26 mouse cellular contexts compared by ENCODE assay signal in genomic region chr7:30608476-30608875, GRCm38 (mm10). TPM values are rescaled to one million over a fixed set of nuclear protein-coding genes. Genes with fewer than 3 reads are reported as not detected.
DNase-seq lines count a peak whose midpoint lies in the region; ATAC-seq and TF ChIP-seq lines count a peak whose summit lies in the region.
"Had no signal": no experiment of that assay in that cellular context is flagged by ENCODE, and none has a peak within 500 bp of the region (broad histone marks: within the 10 kb centered on the region; RNA-seq: fewer than 3 reads in every experiment).

No protein-coding gene starts in this region.

- no peaks in the 10 kb centered on the region for H3K9me3 ChIP-seq in midbrain, embryonic 11.5 days (ENCODE audit: control insufficient read depth, low read length)
- no peaks in the 10 kb centered on the region for H3K9me3 ChIP-seq in midbrain, embryonic 14.5 days (ENCODE audit: control insufficient read depth, low read length)
- no peaks in the 10 kb centered on the region for H3K9me3 ChIP-seq in E14TG2a.4 (ENCODE audit: low read length)
- H3K9me3 ChIP-seq in embryonic facial prominence, embryonic 10.5 days, result no peaks in the 10 kb centered on the region
- H3K9me3 ChIP-seq in liver, embryonic 11.5 days (ENCODE audit: control insufficient read depth, low read length), result no peaks in the 10 kb centered on the region
- H3K9me3 ChIP-seq: heart, embryonic 12.5 days; hindbrain, embryonic 13.5 days; liver, embryonic 15.5 days; midbrain, embryonic 12.5 days; neural tube, embryonic 15.5 days had no signal

- H3K4me1 ChIP-seq in midbrain, embryonic 11.5 days (ENCODE audit: control insufficient read depth, insufficient read depth, low read length), result no peaks in the 10 kb centered on the region
- no peaks in the 10 kb centered on the region for H3K4me1 ChIP-seq in midbrain, embryonic 14.5 days (ENCODE audit: control insufficient read depth, insufficient read depth, low read length)
- H3K4me1 ChIP-seq in E14TG2a.4 (replicated peaks; ENCODE audit: low read depth, low read length), result peaks cover 89% of the 10 kb centered on the region
- 0 out of 2 replicates have a peak, but pooled peaks cover 7% of the 10 kb centered on the region for H3K4me1 ChIP-seq in embryonic facial prominence, embryonic 10.5 days
- 0 out of 2 replicates have a peak, but pooled peaks cover 2% of the 10 kb centered on the region for H3K4me1 ChIP-seq in liver, embryonic 11.5 days (replicated peaks; ENCODE audit: control insufficient read depth, insufficient read depth, low read length)
- H3K4me1 ChIP-seq: hindbrain, embryonic 13.5 days; liver, embryonic 15.5 days; midbrain, embryonic 12.5 days; neural tube, embryonic 15.5 days had no signal

- no peak overlapping the region for H3K27ac ChIP-seq in midbrain, embryonic 11.5 days (ENCODE audit: low read depth, low read length)
- no peak overlapping the region for H3K27ac ChIP-seq in midbrain, embryonic 14.5 days (replicated peaks; ENCODE audit: low read depth, low read length)
- no peak overlapping the region for H3K27ac ChIP-seq in embryonic facial prominence, embryonic 10.5 days (replicated peaks)
- no peak overlapping the region for H3K27ac ChIP-seq in liver, embryonic 11.5 days (ENCODE audit: low read depth, low read length)
- H3K27ac ChIP-seq: gastrocnemius, adult 2 months; hindbrain, embryonic 13.5 days; layer of hippocampus, adult 2 months; liver, embryonic 15.5 days; midbrain, embryonic 12.5 days; neural tube, embryonic 15.5 days had no signal

- H3K4me3 ChIP-seq in midbrain, embryonic 11.5 days (ENCODE audit: low read depth, low read length), result no peak overlapping the region
- no peak overlapping the region for H3K4me3 ChIP-seq in midbrain, embryonic 14.5 days (replicated peaks; ENCODE audit: low read depth, low read length)
- H3K4me3 ChIP-seq in E14TG2a.4 (replicated peaks; ENCODE audit: low read length), result peak overlapping the region; percentile 61
- no peak overlapping the region; the same call in 1 of the 2 replicates for H3K4me3 ChIP-seq in embryonic facial prominence, embryonic 10.5 days
- no peak overlapping the region for H3K4me3 ChIP-seq in liver, embryonic 11.5 days (ENCODE audit: low read depth, low read length)
- H3K4me3 ChIP-seq: gastrocnemius, adult 2 months; heart, embryonic 12.5 days; hindbrain, embryonic 13.5 days; layer of hippocampus, adult 2 months; liver, embryonic 15.5 days; midbrain, embryonic 12.5 days; neural tube, embryonic 15.5 days had no signal

- no peaks in the 10 kb centered on the region for H3K36me3 ChIP-seq in midbrain, embryonic 11.5 days (ENCODE audit: control insufficient read depth, insufficient read depth, low read length)
- H3K36me3 ChIP-seq in midbrain, embryonic 14.5 days (ENCODE audit: control insufficient read depth, insufficient read depth, low read length), result no peaks in the 10 kb centered on the region
- no peaks in the 10 kb centered on the region; the same call in 1 of the 2 replicates for H3K36me3 ChIP-seq in E14TG2a.4 (ENCODE audit: insufficient read depth, low read length)
- H3K36me3 ChIP-seq in embryonic facial prominence, embryonic 10.5 days (replicated peaks), result no peaks in the 10 kb centered on the region
- no peaks in the 10 kb centered on the region for H3K36me3 ChIP-seq in liver, embryonic 11.5 days (ENCODE audit: control insufficient read depth, insufficient read depth, low read length)
- H3K36me3 ChIP-seq: heart, embryonic 12.5 days; hindbrain, embryonic 13.5 days; liver, embryonic 15.5 days; midbrain, embryonic 12.5 days; neural tube, embryonic 15.5 days had no signal

- TF ChIP-seq CTCF in E14TG2a.4 (conservative IDR thresholded peaks at IDR 0.05; ENCODE audit: low read length), result no peak

- peak; percentile 47 for DNase-seq in midbrain, embryonic 11.5 days (ENCODE audit: low spot score, missing footprints)
- no peak for DNase-seq in midbrain, embryonic 14.5 days
- DNase-seq in A20 (ENCODE audit: low read depth, low spot score), result peak; percentile 88
- DNase-seq in embryonic facial prominence, embryonic 10.5 days (ENCODE audit: low spot score), result peak; percentile 13
- DNase-seq in liver, embryonic 11.5 days (ENCODE audit: low spot score), result no peak
- DNase-seq: cerebellum, adult 8-10 months; right cerebral cortex, postnatal 14 days had no signal

- WGBS in midbrain, embryonic 11.5 days, result 51% methylated on average over 16 of the region's 16 CpGs
- WGBS in midbrain, embryonic 14.5 days, result 50% methylated on average over 16 of the region's 16 CpGs
- WGBS in embryonic facial prominence, embryonic 10.5 days, result 46% methylated on average over 16 of the region's 16 CpGs
- WGBS in liver, embryonic 11.5 days, result 55% methylated on average over 15 of the region's 16 CpGs

- no peak overlapping the region for H3K9ac ChIP-seq in midbrain, embryonic 11.5 days (ENCODE audit: low read length)
- H3K9ac ChIP-seq in midbrain, embryonic 14.5 days (replicated peaks; ENCODE audit: low read length), result no peak overlapping the region
- H3K9ac ChIP-seq in liver, embryonic 11.5 days (ENCODE audit: low read depth, low read length), result no peak overlapping the region
- H3K9ac ChIP-seq: heart, embryonic 12.5 days; hindbrain, embryonic 13.5 days; liver, embryonic 15.5 days; lung, embryonic 14.5 days; midbrain, embryonic 12.5 days; neural tube, embryonic 15.5 days had no signal

- H3K4me2 ChIP-seq in midbrain, embryonic 11.5 days, result no peak overlapping the region
- no peak overlapping the region for H3K4me2 ChIP-seq in midbrain, embryonic 14.5 days (ENCODE audit: low read length)
- H3K4me2 ChIP-seq in liver, embryonic 11.5 days, result no peak overlapping the region
- H3K4me2 ChIP-seq: heart, embryonic 12.5 days; hindbrain, embryonic 13.5 days; liver, embryonic 15.5 days; lung, embryonic 14.5 days; midbrain, embryonic 12.5 days; neural tube, embryonic 15.5 days had no signal

- H3K27me3 ChIP-seq in midbrain, embryonic 11.5 days (ENCODE audit: control insufficient read depth, insufficient read depth, low read length), result no peaks in the 10 kb centered on the region
- H3K27me3 ChIP-seq in midbrain, embryonic 14.5 days (ENCODE audit: control insufficient read depth, insufficient read depth, low read length), result no peaks in the 10 kb centered on the region
- peaks cover 5% of the 10 kb centered on the region; the same call in 1 of the 2 replicates for H3K27me3 ChIP-seq in E14TG2a.4 (ENCODE audit: insufficient read depth, low read length)
- no peaks in the 10 kb centered on the region for H3K27me3 ChIP-seq in embryonic facial prominence, embryonic 10.5 days (replicated peaks; ENCODE audit: low read depth, poor library complexity, severe bottlenecking)
- no peaks in the 10 kb centered on the region for H3K27me3 ChIP-seq in liver, embryonic 11.5 days (replicated peaks; ENCODE audit: control insufficient read depth, insufficient read depth, low read length)
- H3K27me3 ChIP-seq: CH12.LX; heart, embryonic 12.5 days; hindbrain, embryonic 13.5 days; liver, embryonic 15.5 days; midbrain, embryonic 12.5 days; neural tube, embryonic 15.5 days had no signal

- no peak for ATAC-seq in midbrain, embryonic 11.5 days (ENCODE audit: low FRiP score)
- no peak for ATAC-seq in midbrain, embryonic 14.5 days (ENCODE audit: low FRiP score, low TSS enrichment)
- no peak for ATAC-seq in liver, embryonic 11.5 days (replicated peaks; ENCODE audit: low FRiP score)
- ATAC-seq: forebrain, embryonic 16.5 days had no signal

RNA-seq across cellular contexts. Expression of gene Upk1a, which starts 4.2 kb away (rescaled TPM):
- polyA plus RNA-seq in midbrain, embryonic 11.5 days (2014; fragmentation: Nextera tagmentation; extraction: Ambion mirVana), result 0.67 and 1.0 TPM in 2 replicates
- 0.15 and 0.20 TPM in 2 replicates for polyA plus RNA-seq in midbrain, embryonic 14.5 days (2014; fragmentation: Nextera tagmentation; extraction: Ambion mirVana)
- 0.54 and 1.0 TPM in 2 replicates for polyA plus RNA-seq in embryonic facial prominence, embryonic 10.5 days (2016; fragmentation: Nextera tagmentation; extraction: Ambion mirVana)
- polyA plus RNA-seq in liver, embryonic 11.5 days (2014; fragmentation: Nextera tagmentation; extraction: Ambion mirVana), result 0.66 and 1.5 TPM in 2 replicates

RNA-seq across cellular contexts. Expression of gene Zbtb32, which starts 9.8 kb away (rescaled TPM):
- 0.21 and 0.25 TPM in 2 replicates for polyA plus RNA-seq in midbrain, embryonic 11.5 days (2014; fragmentation: Nextera tagmentation; extraction: Ambion mirVana)
- polyA plus RNA-seq in midbrain, embryonic 14.5 days (2014; fragmentation: Nextera tagmentation; extraction: Ambion mirVana), result 0.34 and 0.47 TPM in 2 replicates
- polyA plus RNA-seq in embryonic facial prominence, embryonic 10.5 days (2016; fragmentation: Nextera tagmentation; extraction: Ambion mirVana), result 0.41 TPM in 1 of 2 replicates, not detected in the other
- polyA plus RNA-seq in liver, embryonic 11.5 days (2014; fragmentation: Nextera tagmentation; extraction: Ambion mirVana), result 0.25 and 0.62 TPM in 2 replicates
- polyA plus RNA-seq: limb, embryonic 11.5 days had no signal

RNA-seq across cellular contexts. Expression of gene Cox6b1, which starts 17.5 kb away (rescaled TPM):
- polyA plus RNA-seq in midbrain, embryonic 11.5 days (2014; fragmentation: Nextera tagmentation; extraction: Ambion mirVana), result 791 and 797 TPM in 2 replicates
- 999 and 1,303 TPM in 2 replicates for polyA plus RNA-seq in midbrain, embryonic 14.5 days (2014; fragmentation: Nextera tagmentation; extraction: Ambion mirVana)
- polyA plus RNA-seq in embryonic facial prominence, embryonic 10.5 days (2016; fragmentation: Nextera tagmentation; extraction: Ambion mirVana), result 776 and 799 TPM in 2 replicates
- polyA plus RNA-seq in liver, embryonic 11.5 days (2014; fragmentation: Nextera tagmentation; extraction: Ambion mirVana), result 809 and 909 TPM in 2 replicates

RNA-seq across cellular contexts. Expression of gene Kmt2b, which starts 19.9 kb away (rescaled TPM):
- 10.3 and 10.7 TPM in 2 replicates for polyA plus RNA-seq in midbrain, embryonic 11.5 days (2014; fragmentation: Nextera tagmentation; extraction: Ambion mirVana)
- 13.1 and 15.4 TPM in 2 replicates for polyA plus RNA-seq in midbrain, embryonic 14.5 days (2014; fragmentation: Nextera tagmentation; extraction: Ambion mirVana)
- 8.9 and 10.2 TPM in 2 replicates for polyA plus RNA-seq in embryonic facial prominence, embryonic 10.5 days (2016; fragmentation: Nextera tagmentation; extraction: Ambion mirVana)
- 7.4 and 11.4 TPM in 2 replicates for polyA plus RNA-seq in liver, embryonic 11.5 days (2014; fragmentation: Nextera tagmentation; extraction: Ambion mirVana)

RNA-seq across cellular contexts. Expression of gene Etv2, which starts 27.2 kb away (rescaled TPM):
- polyA plus RNA-seq in midbrain, embryonic 11.5 days (2014; fragmentation: Nextera tagmentation; extraction: Ambion mirVana), result not detected in 2 replicates
- polyA plus RNA-seq in midbrain, embryonic 14.5 days (2014; fragmentation: Nextera tagmentation; extraction: Ambion mirVana), result not detected in 2 replicates
- 0.47 and 0.87 TPM in 2 replicates for polyA plus RNA-seq in embryonic facial prominence, embryonic 10.5 days (2016; fragmentation: Nextera tagmentation; extraction: Ambion mirVana)
- 0.16 and 0.17 TPM in 2 replicates for polyA plus RNA-seq in liver, embryonic 11.5 days (2014; fragmentation: Nextera tagmentation; extraction: Ambion mirVana)
- polyA plus RNA-seq: activated CD4-positive, CD25-positive, alpha-beta regulatory T cell, adult 4 months; adrenal gland, adult 2 months; brain, embryonic 14.5 days; C2C12; forebrain, embryonic 16.5 days; heart, postnatal 0 days; hindbrain, embryonic 13.5 days; kidney, embryonic 14.5 days; liver, embryonic 15.5 days; lung, embryonic 14.5 days; midbrain, embryonic 12.5 days; neural tube, embryonic 15.5 days; stomach, embryonic 14.5 days had no signal

Comparison
In these comparisons a context has a peak if more than half of its experiments do, and no peak if none do; other contexts are left out.
1. DNase-seq: peak in midbrain, embryonic 11.5 days (single experiment), A20 (single experiment) and embryonic facial prominence, embryonic 10.5 days (single experiment); none in midbrain, embryonic 14.5 days (single experiment) and liver, embryonic 11.5 days (single experiment).